Mouse (Mus musculus): ENCODE results near the gene Hspb7. TPM values are rescaled to one million over a fixed set of nuclear protein-coding genes. Genes with fewer than 3 reads are reported as not detected.
A peak's percentile ranks its signal among the peaks of the same experiment; 100 is the strongest.

Gene Hspb7
- polyA plus RNA-seq, 1 experiment from 2014 or later = 0.80 TPM

- no peak overlapping the region for H3K9ac ChIP-seq (replicated peaks; ENCODE audit: low read length)
- no peaks in the 10 kb centered on the region for H3K36me3 ChIP-seq (ENCODE audit: insufficient read depth, low read length)
- no peak for ATAC-seq (ENCODE audit: low FRiP score, low TSS enrichment)
- no peak overlapping the region for H3K27ac ChIP-seq (ENCODE audit: low read length)
- peaks cover 17% of the 10 kb centered on the region for H3K4me1 ChIP-seq (ENCODE audit: insufficient read depth, low read length)
- H3K9me3 ChIP-seq (ENCODE audit: low read length) = no peaks in the 10 kb centered on the region
- H3K27me3 ChIP-seq (ENCODE audit: insufficient read depth, low read length) = no peaks in the 10 kb centered on the region
- no peak overlapping the region for H3K4me2 ChIP-seq (replicated peaks; ENCODE audit: low read depth, low read length)
- no peak overlapping the region for H3K4me3 ChIP-seq (ENCODE audit: low read length)
Measured at GRCm38 (mm10) chr4:141440877-141441276, 20.3 kb downstream of the Hspb7 start.

DNA sequence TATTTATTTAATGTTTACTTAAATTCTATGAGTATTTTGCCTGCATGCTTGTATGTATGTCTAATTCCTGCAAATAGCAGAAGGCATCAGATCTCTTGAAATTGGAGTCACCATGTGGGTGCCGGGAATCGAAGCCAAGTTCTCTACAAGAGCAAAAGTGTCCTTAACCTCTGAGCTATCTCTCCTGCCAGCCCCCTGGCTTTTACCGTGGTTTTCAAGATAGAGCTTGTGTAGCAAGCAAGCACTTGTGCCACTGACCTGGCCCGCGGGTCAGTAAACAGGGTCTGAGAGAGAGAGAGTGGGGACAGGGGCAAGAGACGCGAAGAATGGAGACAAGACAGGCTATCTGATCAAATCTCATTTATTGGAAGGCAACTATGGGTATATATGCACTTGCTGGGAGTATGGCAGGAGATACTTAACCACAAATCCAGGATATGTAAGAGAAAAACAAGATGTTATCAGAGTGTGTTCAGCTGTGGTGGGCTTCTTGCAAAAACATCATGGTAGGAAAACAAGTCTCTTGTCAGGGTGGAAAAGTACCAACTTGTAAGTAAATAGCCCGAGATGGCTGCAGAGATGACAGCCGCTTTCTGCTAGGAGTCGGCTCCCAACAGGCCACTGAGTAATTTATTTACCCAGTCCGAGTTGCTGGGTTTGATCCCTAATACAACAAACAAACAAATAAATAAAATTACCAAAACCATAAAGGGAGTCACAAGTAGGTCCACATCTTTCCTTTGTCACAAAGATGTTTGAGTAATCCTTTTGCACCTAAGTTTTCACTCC lies 23.3 kb downstream of the Hspb7 start:
- Histone ChIP-seq H3K27ac (ENCODE audit: low read length) (peak overlapping the region; percentile 55; the same call in 1 of the 2 replicates), H3K4me2 (replicated peaks; ENCODE audit: low read depth, low read length) (peak overlapping the region; percentile 69), H3K9ac (replicated peaks; ENCODE audit: low read length) (peak overlapping the region; percentile 99), H3K4me3 (ENCODE audit: low read length) (peak overlapping the region; percentile 98), H3K36me3 (ENCODE audit: insufficient read depth, low read length) (peaks cover 17% of the 10 kb centered on the region), H3K4me1 (ENCODE audit: insufficient read depth, low read length) (peaks cover 21% of the 10 kb centered on the region), H3K27me3 (ENCODE audit: insufficient read depth, low read length) (no peaks in the 10 kb centered on the region), H3K9me3 (ENCODE audit: low read length) (no peaks in the 10 kb centered on the region)
- 40% methylated on average over 11 of the region's 11 CpGs for WGBS
- ATAC-seq (ENCODE audit: low FRiP score, low TSS enrichment) = no peak

GRCm38 (mm10) chr4:141444451-141445327 lies 24.1 kb downstream of the Hspb7 start, which contains the start of gene Zbtb17:
TSS of gene Zbtb17 (plus strand) at chr4:141444654.
- Histone ChIP-seq H3K9ac (replicated peaks; ENCODE audit: low read length) (peak within 1 kb of the TSS; percentile 99), H3K4me3 (ENCODE audit: low read length) (peak within 1 kb of the TSS; percentile 98)

GRCm38 (mm10) chr4:141445328-141445720 lies 24.7 kb downstream of the Hspb7 start:
- Histone ChIP-seq H3K9ac (replicated peaks; ENCODE audit: low read length) (peak overlapping the region; percentile 99), H3K36me3 (ENCODE audit: insufficient read depth, low read length) (peaks cover 28% of the 10 kb centered on the region), H3K27ac (ENCODE audit: low read length) (no peak overlapping the region), H3K27me3 (ENCODE audit: insufficient read depth, low read length) (no peaks in the 10 kb centered on the region), H3K4me1 (ENCODE audit: insufficient read depth, low read length) (peaks cover 21% of the 10 kb centered on the region), H3K9me3 (ENCODE audit: low read length) (no peaks in the 10 kb centered on the region), H3K4me3 (ENCODE audit: low read length) (peak overlapping the region; percentile 98), H3K4me2 (replicated peaks; ENCODE audit: low read depth, low read length) (peak overlapping the region; percentile 83)
- 6% methylated on average over 14 of the region's 14 CpGs for WGBS
- ATAC-seq (ENCODE audit: low FRiP score, low TSS enrichment) = no peak

More at GRCm38 (mm10) chr4:141444451-141445327, 24.1 kb downstream of the Hspb7 start, which contains the start of gene Zbtb17:
- H3K4me2 ChIP-seq (replicated peaks; ENCODE audit: low read depth, low read length) = peak within 1 kb of the TSS; percentile 83
- H3K36me3 ChIP-seq (ENCODE audit: insufficient read depth, low read length) = peaks cover 26% of the 10 kb centered on the region
- H3K4me1 ChIP-seq (ENCODE audit: insufficient read depth, low read length) = peaks cover 21% of the 10 kb centered on the region
- H3K9me3 ChIP-seq (ENCODE audit: low read length) = no peaks in the 10 kb centered on the region
- under 1% methylated on average over 84 of the region's 102 CpGs for WGBS
- ATAC-seq (ENCODE audit: low FRiP score, low TSS enrichment) = peak; percentile 91
- H3K27me3 ChIP-seq (ENCODE audit: insufficient read depth, low read length) = no peaks in the 10 kb centered on the region
- peak within 1 kb of the TSS; percentile 71 for H3K27ac ChIP-seq (ENCODE audit: low read length)

- Histone ChIP-seq H3K36me3 (ENCODE audit: insufficient read depth, low read length) (peaks cover 29% of the 10 kb centered on the region), H3K4me2 (replicated peaks; ENCODE audit: low read depth, low read length) (no peak overlapping the region), H3K9me3 (ENCODE audit: low read length) (no peaks in the 10 kb centered on the region), H3K4me1 (ENCODE audit: insufficient read depth, low read length) (peaks cover 21% of the 10 kb centered on the region), H3K27ac (ENCODE audit: low read length) (no peak overlapping the region), H3K27me3 (ENCODE audit: insufficient read depth, low read length) (no peaks in the 10 kb centered on the region), H3K9ac (replicated peaks; ENCODE audit: low read length) (no peak overlapping the region), H3K4me3 (ENCODE audit: low read length) (no peak overlapping the region)
- WGBS = 72% methylated on average over 7 of the region's 7 CpGs
- no peak for ATAC-seq (ENCODE audit: low FRiP score, low TSS enrichment)
Measured at GRCm38 (mm10) chr4:141446211-141446610, 25.6 kb downstream of the Hspb7 start.

DNA sequence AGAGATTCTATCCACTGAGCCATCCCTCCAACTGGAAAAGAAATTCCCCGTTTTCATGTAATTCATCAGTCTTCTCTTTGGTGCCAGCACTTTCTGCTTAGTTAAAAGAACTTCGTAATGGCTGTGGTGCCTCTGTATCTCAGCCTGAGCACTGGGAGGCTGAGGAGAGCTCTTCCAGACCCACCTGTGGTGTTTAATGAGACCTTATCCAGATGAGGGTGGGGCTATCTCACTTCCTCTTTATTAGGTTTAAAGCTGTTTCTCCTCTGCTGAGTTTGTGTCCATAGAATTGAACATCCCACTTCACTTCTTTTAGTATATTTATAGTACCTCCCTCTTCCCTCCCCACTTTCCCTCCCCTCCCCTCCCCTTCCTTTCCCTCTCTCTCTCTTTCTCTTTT lies 30.7 kb downstream of the Hspb7 start:
- 89% methylated on average over 2 of the region's 2 CpGs for WGBS
- H3K4me1 ChIP-seq (ENCODE audit: insufficient read depth, low read length) = peaks cover 15% of the 10 kb centered on the region
- H3K36me3 ChIP-seq (ENCODE audit: insufficient read depth, low read length) = peaks cover 40% of the 10 kb centered on the region
- no peak overlapping the region for H3K4me3 ChIP-seq (ENCODE audit: low read length)
- no peak overlapping the region for H3K9ac ChIP-seq (replicated peaks; ENCODE audit: low read length)
- no peaks in the 10 kb centered on the region for H3K9me3 ChIP-seq (ENCODE audit: low read length)
- H3K4me2 ChIP-seq (replicated peaks; ENCODE audit: low read depth, low read length) = no peak overlapping the region
- no peak for ATAC-seq (ENCODE audit: low FRiP score, low TSS enrichment)
- no peaks in the 10 kb centered on the region for H3K27me3 ChIP-seq (ENCODE audit: insufficient read depth, low read length)
- no peak overlapping the region for H3K27ac ChIP-seq (ENCODE audit: low read length)

GRCm38 (mm10) chr4:141451916-141452450 lies 31.4 kb downstream of the Hspb7 start:
- no peak overlapping the region for H3K27ac ChIP-seq (ENCODE audit: low read length)
- H3K36me3 ChIP-seq (ENCODE audit: insufficient read depth, low read length) = peaks cover 39% of the 10 kb centered on the region
- H3K9me3 ChIP-seq (ENCODE audit: low read length) = no peaks in the 10 kb centered on the region
- ATAC-seq (ENCODE audit: low FRiP score, low TSS enrichment) = no peak
- 91% methylated on average over 9 of the region's 9 CpGs for WGBS
- peaks cover 12% of the 10 kb centered on the region for H3K4me1 ChIP-seq (ENCODE audit: insufficient read depth, low read length)
- no peak overlapping the region for H3K4me2 ChIP-seq (replicated peaks; ENCODE audit: low read depth, low read length)
- no peak overlapping the region for H3K4me3 ChIP-seq (ENCODE audit: low read length)
- H3K9ac ChIP-seq (replicated peaks; ENCODE audit: low read length) = no peak overlapping the region
- H3K27me3 ChIP-seq (ENCODE audit: insufficient read depth, low read length) = no peaks in the 10 kb centered on the region

DNA sequence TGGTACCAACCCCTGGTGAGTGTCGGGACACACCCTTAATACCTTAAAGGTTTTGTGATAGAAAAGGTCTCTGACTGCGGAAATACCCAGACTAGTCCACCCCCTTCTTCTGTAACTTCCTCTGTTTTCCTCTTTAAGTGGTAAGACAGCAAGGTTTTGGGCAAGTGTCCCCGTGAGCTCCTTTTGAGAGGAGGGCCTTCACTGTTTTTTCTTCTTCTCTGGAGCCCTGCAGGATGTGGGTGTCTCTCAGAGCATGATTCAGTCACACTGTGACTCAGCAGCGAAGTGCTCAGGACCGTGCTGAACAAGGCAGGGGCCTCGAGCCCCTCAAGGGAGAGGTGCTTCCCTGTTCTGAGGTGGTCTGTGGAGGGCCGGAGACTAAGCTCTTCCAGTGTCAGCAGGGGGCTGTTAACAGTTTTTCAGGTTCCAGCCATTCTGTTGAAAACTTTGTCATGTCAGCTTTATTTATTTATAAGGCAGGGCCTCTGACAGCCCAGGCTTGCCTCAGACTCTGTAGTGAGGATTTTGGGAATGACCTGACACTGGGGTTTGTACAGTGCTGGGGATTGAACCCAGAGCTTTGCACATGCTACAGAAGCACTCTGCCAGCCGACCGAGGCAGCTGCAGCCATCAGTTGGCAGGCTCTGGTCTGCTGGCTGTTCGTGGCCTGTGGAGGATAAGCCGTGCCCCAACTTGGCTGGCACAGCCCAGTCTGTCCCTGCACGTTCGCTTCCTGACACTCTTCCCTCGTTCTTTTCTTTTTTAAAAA lies 34.2 kb downstream of the Hspb7 start:
- H3K4me2 ChIP-seq (replicated peaks; ENCODE audit: low read depth, low read length) = no peak overlapping the region
- H3K9ac ChIP-seq (replicated peaks; ENCODE audit: low read length) = no peak overlapping the region
- 81% methylated on average over 14 of the region's 14 CpGs for WGBS
- H3K4me3 ChIP-seq (ENCODE audit: low read length) = no peak overlapping the region
- no peak overlapping the region for H3K27ac ChIP-seq (ENCODE audit: low read length)
- no peaks in the 10 kb centered on the region for H3K27me3 ChIP-seq (ENCODE audit: insufficient read depth, low read length)
- H3K4me1 ChIP-seq (ENCODE audit: insufficient read depth, low read length) = peaks cover 25% of the 10 kb centered on the region
- peaks cover 14% of the 10 kb centered on the region; the same call in 1 of the 2 replicates for H3K36me3 ChIP-seq (ENCODE audit: insufficient read depth, low read length)
- no peak for ATAC-seq (ENCODE audit: low FRiP score, low TSS enrichment)
- no peaks in the 10 kb centered on the region for H3K9me3 ChIP-seq (ENCODE audit: low read length)

- H3K9ac ChIP-seq (replicated peaks; ENCODE audit: low read length) = no peak overlapping the region
- WGBS = 55% methylated on average over 4 of the region's 4 CpGs
- no peak for ATAC-seq (ENCODE audit: low FRiP score, low TSS enrichment)
Measured at GRCm38 (mm10) chr4:141455526-141455925, 34.9 kb downstream of the Hspb7 start.

More at GRCm38 (mm10) chr4:141455526-141455925, 34.9 kb downstream of the Hspb7 start:
- no peaks in the 10 kb centered on the region for H3K9me3 ChIP-seq (ENCODE audit: low read length)
- H3K27ac ChIP-seq (ENCODE audit: low read length) = no peak overlapping the region
- H3K4me3 ChIP-seq (ENCODE audit: low read length) = no peak overlapping the region
- no peak overlapping the region for H3K4me2 ChIP-seq (replicated peaks; ENCODE audit: low read depth, low read length)
- H3K4me1 ChIP-seq (ENCODE audit: insufficient read depth, low read length) = peaks cover 25% of the 10 kb centered on the region
- no peaks in the 10 kb centered on the region for H3K27me3 ChIP-seq (ENCODE audit: insufficient read depth, low read length)
- peaks cover 11% of the 10 kb centered on the region; the same call in 1 of the 2 replicates for H3K36me3 ChIP-seq (ENCODE audit: insufficient read depth, low read length)

Measured in kidney, embryonic 16.5 days (tissue).